Mouse (Mus musculus): ENCODE measurements around the gene Rbbp6.

- no peak for TF ChIP-seq EP300 (IDR thresholded peaks at IDR 0.05)
- no peak for TF ChIP-seq CTCF (IDR thresholded peaks at IDR 0.05)
Measured at GRCm38 (mm10) chr7:123004442-123004841, 39.0 kb downstream of the Rbbp6 start.

Measured in lung, postnatal 0 days (tissue).